Mouse (Mus musculus) heart, postnatal 0 days (tissue): ENCODE measurements around the gene Stk10.

ENCODE experiments used
- CTCF ChIP-seq: IDR thresholded peaks from 2 replicates; pipeline ENCODE4 v1.5.1; 2016; ENCODE audit warnings: antibody characterized with exemption, control low read depth, low read depth
- EP300 ChIP-seq: IDR thresholded peaks from 2 replicates; pipeline ENCODE4 v1.6.1; 2016; ENCODE audit warnings: antibody characterized with exemption, low read depth

GRCm38 (mm10) chr11:32612304-32612703, 79.2 kb downstream of the Stk10 start:
- no peak for TF ChIP-seq CTCF
- no peak for TF ChIP-seq EP300
